Mouse (Mus musculus): ENCODE measurements around the gene Pkdrej.
"Not testable (repeated sequence)": the region's sequence is repeated elsewhere in the genome, so short reads cannot be mapped to it uniquely, and the experiment has no call there.

Gene Pkdrej

GRCm38 (mm10) chr15:85810462-85810805 is 11.1 kb downstream of the Pkdrej start:
- DNase-seq (ENCODE audit: low read depth, low spot score) = no peak

- DNase-seq (ENCODE audit: low read depth, low spot score) = no peak
These were observed 12.4 kb downstream of the Pkdrej start for GRCm38 (mm10) chr15:85809091-85809490.

- DNase-seq (ENCODE audit: low read depth, low spot score) = no peak
These were observed 13.1 kb downstream of the Pkdrej start for GRCm38 (mm10) chr15:85808434-85808833.

- DNase-seq (ENCODE audit: low read depth, low spot score) = no peak
These were observed 13.5 kb downstream of the Pkdrej start for GRCm38 (mm10) chr15:85808031-85808430.

- DNase-seq (ENCODE audit: low read depth, low spot score) = no peak
These were observed 14.1 kb downstream of the Pkdrej start for GRCm38 (mm10) chr15:85807404-85807803.

DNA sequence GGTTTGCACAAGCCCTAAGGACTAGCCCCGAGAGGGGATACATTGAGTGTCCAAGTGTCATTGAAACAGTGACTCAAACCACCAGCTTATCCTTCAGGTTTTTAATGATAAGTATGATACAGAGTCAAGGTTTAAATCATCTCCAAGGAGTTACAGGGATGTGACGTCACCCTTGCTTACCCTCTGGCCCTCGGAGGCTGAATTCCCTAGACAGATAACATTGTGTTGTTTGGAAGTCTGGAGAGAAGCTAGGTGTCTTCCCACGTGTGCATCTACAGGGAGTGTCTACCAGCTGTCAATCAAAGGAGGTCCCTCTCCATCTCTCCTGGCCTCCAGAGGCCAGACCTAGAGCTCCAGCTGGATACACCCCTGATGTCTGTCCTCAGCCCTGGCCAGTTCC is 14.6 kb downstream of the Pkdrej start:
- no peak for DNase-seq (ENCODE audit: low read depth, low spot score)

DNA sequence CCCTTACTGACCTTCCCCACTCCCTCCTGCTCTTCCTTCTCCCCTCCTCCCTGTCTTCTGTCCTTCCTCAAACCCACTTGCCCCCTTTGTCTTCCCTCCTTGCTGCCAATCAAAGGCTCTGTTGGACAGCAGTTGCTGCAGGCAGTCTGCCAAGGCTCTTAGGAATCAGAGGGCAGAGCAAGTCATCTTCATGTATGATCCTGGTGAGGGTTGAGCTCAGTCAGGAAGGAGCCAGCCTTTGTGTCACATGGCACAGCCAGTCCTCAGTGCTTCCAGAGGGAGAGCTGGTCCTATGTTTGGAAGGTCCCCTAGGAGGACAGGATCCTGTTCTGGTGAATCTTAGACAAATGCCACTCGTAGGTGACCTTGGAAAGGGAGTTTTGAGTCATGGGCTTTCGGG is 18.6 kb downstream of the Pkdrej start:
- no peak for DNase-seq (ENCODE audit: low read depth, low spot score)

GRCm38 (mm10) chr15:85798676-85799075 is 22.9 kb downstream of the Pkdrej start:
- DNase-seq (ENCODE audit: low read depth, low spot score) = no peak

DNA sequence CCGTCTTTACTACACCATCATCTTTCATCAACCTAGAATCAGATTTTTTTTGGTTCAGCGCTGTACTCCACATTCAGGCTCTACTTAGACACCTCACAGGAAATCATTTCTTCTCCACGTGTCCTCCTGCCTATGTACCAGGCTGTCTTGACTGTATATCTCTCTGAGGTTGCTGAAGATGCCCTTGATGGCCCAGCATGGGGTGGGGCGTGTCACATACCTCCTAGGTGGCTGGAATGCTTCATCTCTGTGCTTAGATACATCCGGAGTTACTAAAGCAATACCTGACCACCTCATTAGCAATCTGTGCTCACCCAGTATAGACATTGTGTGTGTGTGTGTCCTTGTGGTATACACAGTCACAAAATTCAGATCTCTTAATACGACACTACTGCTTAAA is 26.0 kb downstream of the Pkdrej start:
- peak; percentile 87 for DNase-seq (ENCODE audit: low read depth, low spot score)

DNA sequence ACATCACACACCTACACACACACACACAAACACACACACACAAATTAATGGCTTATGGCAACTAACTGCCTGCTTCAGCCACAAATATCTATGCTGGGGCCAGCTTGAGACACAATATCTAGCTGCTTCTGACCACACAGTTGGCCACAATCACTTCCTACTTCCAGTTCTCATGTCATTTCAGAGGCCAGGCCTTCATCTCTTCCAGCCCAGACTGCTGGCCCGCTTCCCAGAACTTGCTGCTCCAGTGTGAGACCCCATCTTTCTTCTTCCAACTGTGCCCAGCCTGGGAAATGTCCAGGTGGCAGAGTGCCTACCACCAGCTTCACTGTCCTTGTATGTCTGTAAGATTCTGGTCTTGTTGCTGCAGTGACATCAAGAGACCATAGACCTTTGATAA is 28.7 kb downstream of the Pkdrej start:
- no peak for DNase-seq (ENCODE audit: low read depth, low spot score)

DNA sequence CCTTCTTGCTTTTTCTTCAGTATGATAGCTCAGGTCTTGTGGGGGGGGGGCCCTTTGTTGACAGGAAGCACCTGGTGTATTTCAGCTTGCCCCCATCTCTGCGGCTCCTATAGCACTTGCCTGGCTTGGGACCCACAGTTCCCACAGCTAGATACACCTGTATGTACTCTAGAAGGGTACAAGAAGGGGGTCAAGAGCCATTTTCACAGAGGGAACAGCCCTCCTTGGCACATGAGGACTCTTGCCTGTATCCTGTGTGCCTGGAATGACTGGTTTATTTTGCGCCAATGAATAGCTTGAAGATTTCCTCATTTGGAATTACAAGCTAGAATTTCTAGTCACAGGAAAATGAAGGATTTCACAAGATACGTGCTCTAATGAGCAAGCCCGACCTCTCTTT is 30.1 kb downstream of the Pkdrej start:
- DNase-seq (ENCODE audit: low read depth, low spot score) = no peak

DNA sequence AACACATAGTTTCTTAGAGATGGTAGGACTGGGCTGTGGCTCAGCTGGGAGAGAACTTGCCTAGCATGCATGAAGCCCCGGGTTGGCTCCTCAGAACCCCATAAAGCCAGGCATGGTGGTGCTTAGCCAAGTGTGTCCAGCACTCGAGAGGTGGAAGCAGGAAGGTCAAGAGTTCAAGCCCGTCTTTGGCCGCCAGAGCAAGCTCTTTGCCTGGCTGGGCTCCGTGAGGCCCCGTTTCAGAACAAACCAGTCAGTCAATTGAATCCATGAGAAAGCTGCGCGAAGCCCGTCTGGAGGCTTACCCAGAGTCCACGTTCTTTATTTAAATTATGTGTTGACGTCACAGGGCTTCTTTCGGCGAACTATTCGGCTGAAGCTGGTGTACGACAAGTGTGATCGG is 32.9 kb downstream of the Pkdrej start:
- no peak for DNase-seq (ENCODE audit: low read depth, low spot score)

- DNase-seq (ENCODE audit: low read depth, low spot score) = no peak
These were observed 33.5 kb downstream of the Pkdrej start for GRCm38 (mm10) chr15:85788051-85788450.

DNA sequence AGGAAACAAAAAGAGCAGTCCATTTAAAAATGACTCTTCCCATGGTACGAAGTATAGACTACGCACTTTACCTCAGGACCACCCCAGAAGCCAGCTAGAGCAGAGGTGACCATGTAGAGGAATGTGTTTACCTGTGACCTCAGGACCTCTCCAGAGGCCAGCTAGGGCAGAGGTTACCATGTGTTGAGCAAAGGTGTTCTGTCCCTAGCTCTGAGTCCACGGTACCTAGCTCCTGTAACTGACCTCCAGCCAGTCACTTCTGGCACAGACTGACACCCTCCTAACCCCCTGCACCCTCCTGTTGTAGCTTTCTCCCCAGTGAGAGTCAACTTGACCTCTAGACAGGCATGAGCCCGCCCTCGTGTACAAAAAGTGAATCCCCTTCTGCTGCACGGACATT is 34.1 kb downstream of the Pkdrej start:
- no peak for DNase-seq (ENCODE audit: low read depth, low spot score)

GRCm38 (mm10) chr15:85786711-85787110 is 34.8 kb downstream of the Pkdrej start:
- DNase-seq (ENCODE audit: low read depth, low spot score) = no peak

DNA sequence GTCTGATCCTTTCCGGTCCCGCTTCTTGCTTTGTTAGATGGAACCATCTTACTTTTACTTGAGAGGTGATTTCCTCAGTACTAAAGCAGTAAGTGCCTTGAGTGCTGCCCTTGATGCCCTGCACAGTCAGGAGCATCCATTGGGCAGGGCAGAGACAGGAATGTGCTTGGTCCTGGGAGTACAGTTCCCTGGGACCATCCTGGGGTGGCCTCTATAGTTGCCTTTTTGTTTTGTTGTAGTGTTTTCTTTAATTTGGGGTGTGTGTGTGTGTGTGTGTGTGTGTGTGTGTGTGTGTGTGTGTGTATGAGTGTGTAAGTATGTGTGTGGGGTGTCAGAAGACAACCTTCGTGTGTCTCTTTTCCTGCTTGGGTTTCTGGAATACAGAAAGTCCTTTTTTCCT is 37.2 kb downstream of the Pkdrej start:
- no peak for DNase-seq (ENCODE audit: low read depth, low spot score)

DNA sequence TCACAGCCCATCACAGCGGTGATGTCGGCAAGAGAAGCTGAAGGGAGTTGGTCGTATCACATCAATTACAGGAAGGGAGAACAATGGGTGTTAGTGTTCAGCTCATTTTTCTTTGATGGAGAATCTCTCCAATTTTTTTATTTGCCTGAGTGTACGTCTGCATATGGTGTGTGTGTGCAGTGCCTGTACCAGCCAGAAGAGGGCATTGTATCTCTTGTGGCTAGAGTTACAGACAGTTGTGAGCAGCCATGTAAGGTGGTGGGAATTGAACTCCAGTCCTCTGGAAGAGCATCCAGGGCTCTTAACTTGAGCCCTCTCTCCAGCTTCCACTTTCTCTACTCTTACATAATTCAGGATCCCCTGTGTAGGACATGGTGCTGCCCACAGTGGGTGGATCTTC is 38.4 kb downstream of the Pkdrej start:
- peak; percentile 59 for DNase-seq (ENCODE audit: low read depth, low spot score)

- DNase-seq (ENCODE audit: low read depth, low spot score) = not testable (repeated sequence)
These were observed 42.6 kb downstream of the Pkdrej start for GRCm38 (mm10) chr15:85778891-85779290.

- no peak for DNase-seq (ENCODE audit: low read depth, low spot score)
These were observed 44.8 kb downstream of the Pkdrej start for GRCm38 (mm10) chr15:85776771-85777170.

DNA sequence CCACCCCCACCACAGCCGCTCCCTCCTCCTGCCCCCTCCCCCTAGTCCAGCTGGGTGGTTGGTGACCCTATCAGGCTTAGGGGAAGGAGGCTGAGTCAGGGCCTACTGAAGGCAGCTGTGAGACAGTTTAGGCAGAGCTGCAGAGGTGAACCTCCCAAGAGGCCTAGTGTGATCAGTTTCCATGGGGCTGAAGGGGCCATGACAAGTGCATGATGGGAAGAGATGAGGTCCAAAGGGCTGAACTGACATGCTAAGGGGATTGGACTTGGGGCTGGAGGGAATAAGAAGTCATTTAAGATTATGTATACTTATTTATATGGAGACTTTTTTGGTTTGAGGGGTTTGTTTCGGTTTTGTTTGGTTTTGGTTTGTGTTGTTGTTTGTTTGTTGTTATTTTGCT is 45.3 kb downstream of the Pkdrej start:
- no peak for DNase-seq (ENCODE audit: low read depth, low spot score)

GRCm38 (mm10) chr15:85775001-85775400 is 46.5 kb downstream of the Pkdrej start:
- no peak for DNase-seq (ENCODE audit: low read depth, low spot score)

GRCm38 (mm10) chr15:85774419-85774818 is 47.1 kb downstream of the Pkdrej start:
- DNase-seq (ENCODE audit: low read depth, low spot score) = no peak

DNA sequence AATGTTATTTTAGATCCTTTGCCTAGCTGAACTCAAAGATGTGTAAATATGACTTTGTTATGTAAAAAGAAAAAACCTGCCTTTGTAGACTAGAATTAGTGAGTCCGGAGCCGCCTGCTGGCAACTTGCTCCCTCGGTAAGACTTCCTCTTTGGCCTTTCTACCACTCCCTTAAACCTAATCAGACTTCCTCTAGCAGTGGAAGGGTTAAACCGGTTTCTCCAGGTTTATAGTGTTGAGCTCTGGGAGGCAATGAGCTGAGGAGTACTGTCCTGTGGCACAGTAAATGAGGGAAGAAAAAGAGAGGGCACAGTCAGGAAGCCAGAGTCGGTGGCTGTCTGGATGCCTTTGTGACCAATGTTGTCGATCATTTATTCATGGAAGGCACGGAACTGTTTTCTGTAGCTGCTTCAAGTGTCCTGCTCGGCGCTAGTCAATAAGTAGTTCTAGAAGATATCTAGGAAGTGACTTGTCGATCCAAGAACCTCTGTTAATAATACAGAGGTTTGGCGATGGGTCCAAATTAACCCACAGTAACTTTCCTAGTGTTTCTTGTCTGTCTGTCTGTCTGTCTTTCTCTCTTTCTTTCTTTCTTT is 49.3 kb downstream of the Pkdrej start:
- DNase-seq (ENCODE audit: low read depth, low spot score) = no peak

Measured in R1 (cell line).